Mouse (Mus musculus) gastrocnemius, adult 2 months (tissue): Measurements from ENCODE around the gene Olfr294. TPM values are rescaled to one million over a fixed set of nuclear protein-coding genes. Genes with fewer than 3 reads are reported as not detected.

Source experiments
- DNase-seq: peaks from one replicate; pipeline ENCODE4 v3.0.0; 2022
- H3K27ac ChIP-seq: fragments of 200-600 bp; 2 replicates; pipeline ENCODE4 v1.8.1; 2022; ENCODE audit warnings: mild to moderate bottlenecking
- H3K4me3 ChIP-seq: fragments of 200-600 bp; 2 replicates; pipeline ENCODE4 v1.8.1; 2022; ENCODE audit warnings: mild to moderate bottlenecking, moderate library complexity
- CTCF ChIP-seq: fragments of 200-600 bp; IDR thresholded peaks from 2 replicates; pipeline ENCODE4 v1.8.1; 2022; ENCODE audit warnings: antibody characterized with exemption, mild to moderate bottlenecking, moderate library complexity
- intact Hi-C: fragments of 180-260 bp; cut with DNase I; formaldehyde crosslinking; loops from one replicate; pipeline ENCODE4 v1.15.1; 2025
- long read RNA-seq, 2 experiments: library from polyadenylated mRNA; stranded (forward); transcript quantifications; one replicate each; pipeline ENCODE4 v2.0.0; 2021
- total RNA-seq, 2 experiments: library from RNA; stranded (reverse); gene quantifications; 2 replicates each; pipeline ENCODE4 v1.2.3; 2021

Olfr294 gene
- total RNA-seq = not detected
- long read RNA-seq, experiment 1 = 0 reads
- long read RNA-seq, experiment 2 = 0 reads

DNA sequence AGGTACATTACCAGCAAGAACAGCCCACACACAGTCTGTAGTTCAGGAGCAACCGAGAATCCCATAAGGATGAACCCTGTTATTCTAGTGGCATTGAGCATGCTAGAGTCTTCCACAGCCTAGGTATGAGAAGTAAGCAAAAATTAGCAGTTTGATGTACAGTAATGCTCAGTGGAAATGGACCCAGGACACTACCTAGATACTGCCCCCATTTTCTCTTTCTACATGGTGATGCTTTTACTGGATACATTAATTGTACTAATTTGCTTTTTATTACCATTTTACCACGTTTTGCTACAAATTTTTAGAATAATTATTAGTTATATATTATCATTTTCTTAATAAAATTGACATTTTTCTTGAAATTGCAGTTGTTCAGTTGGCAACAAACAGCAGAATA is at the start of gene Olfr294:
Gene Olfr294, minus strand, starts transcription at position 101 of the 400 bp plus-strand sequence.
- H3K27ac ChIP-seq = no peak within 1 kb of the TSS
- intact Hi-C loops = no loop called here
- DNase-seq = no peak
- no peak for TF ChIP-seq CTCF
- H3K4me3 ChIP-seq = no peak within 1 kb of the TSS

DNA sequence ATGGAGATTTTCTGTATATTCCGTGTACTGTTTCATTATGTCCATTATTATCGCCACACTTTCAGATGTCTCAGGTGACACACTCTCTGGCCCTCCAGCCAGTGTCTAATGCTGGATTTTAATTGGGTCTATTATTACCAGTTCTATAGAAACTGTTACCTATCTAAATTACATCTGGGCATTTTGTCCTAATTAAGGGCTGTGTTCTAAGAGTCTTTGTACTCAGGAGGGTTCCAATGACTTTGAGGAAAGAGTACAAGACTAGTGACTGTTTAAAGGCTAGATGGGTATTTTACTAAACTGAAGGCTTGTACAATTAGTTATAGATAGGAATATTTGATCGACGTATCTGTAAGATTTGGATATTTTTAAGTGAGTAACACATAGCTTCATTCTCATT is 32.3 kb upstream of the Olfr294 start, which contains the start of gene Olfr293:
Gene Olfr293, plus strand, starts transcription at position 301 of the 400 bp plus-strand sequence.
- no peak for TF ChIP-seq CTCF
- intact Hi-C loops = no loop called here
- H3K4me3 ChIP-seq = no peak within 1 kb of the TSS
- DNase-seq = no peak
- H3K27ac ChIP-seq = no peak within 1 kb of the TSS

DNA sequence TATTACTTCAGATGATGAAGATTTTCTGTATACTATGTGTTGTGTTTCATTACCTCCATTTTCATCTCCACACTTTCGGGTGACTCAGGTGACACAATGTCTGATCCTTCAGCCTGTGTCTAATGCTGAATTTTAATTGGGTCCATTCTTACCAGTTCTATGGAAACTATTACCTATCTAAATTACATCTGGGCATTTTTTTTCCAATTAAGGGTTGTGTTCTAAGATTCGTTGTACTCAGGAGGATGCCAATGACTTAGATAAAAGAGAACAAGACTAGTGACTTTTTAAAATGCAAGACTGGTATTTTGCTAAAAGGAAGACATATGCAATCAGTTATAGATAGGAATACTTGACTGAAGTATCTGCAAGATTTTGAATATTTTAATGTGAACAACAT is 32.9 kb downstream of the Olfr294 start, which contains the start of gene Olfr295:
Gene Olfr295, plus strand, starts transcription at position 301 of the 400 bp plus-strand sequence.
- intact Hi-C loops = no loop called here
- H3K27ac ChIP-seq = no peak within 1 kb of the TSS
- DNase-seq = no peak
- no peak for TF ChIP-seq CTCF
- H3K4me3 ChIP-seq = no peak within 1 kb of the TSS

Other genes with a start within 250 kb of the Olfr294 start
- gene Olfr305, start 249.7 kb downstream of the Olfr294 start, total RNA-seq = not detected
- not detected for gene Olfr304, start 230.0 kb downstream of the Olfr294 start, total RNA-seq
- gene Olfr303, start 218.9 kb downstream of the Olfr294 start, total RNA-seq = not detected
- gene Olfr301, start 212.8 kb downstream of the Olfr294 start, total RNA-seq = not detected
- gene Olfr299, start 156.7 kb downstream of the Olfr294 start, total RNA-seq = not detected
- not detected for gene Olfr298, start 124.2 kb downstream of the Olfr294 start, total RNA-seq
- gene Olfr297, start 96.7 kb downstream of the Olfr294 start, total RNA-seq = not detected
- gene Olfr295, start 32.8 kb downstream of the Olfr294 start, total RNA-seq = not detected
- not detected for gene Olfr293, start 32.4 kb upstream of the Olfr294 start, total RNA-seq
- not detected for gene Olfr292, start 71.7 kb upstream of the Olfr294 start, total RNA-seq
- under 1 TPM; 0.11 to 0.18 TPM for gene Folh1, start 159.3 kb upstream of the Olfr294 start, total RNA-seq
- not detected for gene Vmn2r77, start 178.4 kb upstream of the Olfr294 start, total RNA-seq